Mouse (Mus musculus) E14TG2a.4 (cell line): Measurements from ENCODE around the gene Tmem170.
"Not testable (repeated sequence)": the region's sequence is repeated elsewhere in the genome, so short reads cannot be mapped to it uniquely, and the experiment has no call there.

Experiments used
- CTCF ChIP-seq: conservative IDR thresholded peaks from 2 replicates; pipeline ENCODE4 v1.5.1; 2014; ENCODE audit warnings: low read length
- NANOG ChIP-seq: IDR thresholded peaks from 2 replicates; pipeline ENCODE4 v1.6.1; 2014; ENCODE audit warnings: borderline replicate concordance, low read length, mixed read lengths

- TF ChIP-seq CTCF, NANOG: not testable (repeated sequence)
Observed at GRCm38 (mm10) chr8:111853219-111853618, 23.3 kb downstream of the Tmem170 start.
